Mouse (Mus musculus) embryonic facial prominence, embryonic 14.5 days (tissue): Measurements from ENCODE around the gene Rbp1. TPM values are rescaled to one million over a fixed set of nuclear protein-coding genes. Genes with fewer than 3 reads are reported as not detected.

ENCODE experiments used
- ATAC-seq: fragments of 200-750 bp; cut with Nextera tagmentation; 2 replicates; pipeline ENCODE4 v1.8.0; 2017; ENCODE audit warnings: low read depth, moderate number of reproducible peaks, moderate TSS enrichment
- DNase-seq: peaks from one replicate; pipeline ENCODE4 v3.0.0-alpha.2; 2015; ENCODE audit warnings: low spot score
- H3K27ac ChIP-seq: fragments of 300-500 bp; sonication (generic); replicated peaks from 2 replicates; pipeline ENCODE4 v1.5.1; 2014; ENCODE audit warnings: low read depth, mild to moderate bottlenecking, low read length, moderate library complexity
- H3K27me3 ChIP-seq: fragments of 300-500 bp; sonication (generic); replicated peaks from 2 replicates; pipeline ENCODE4 v1.6.1; 2014; ENCODE audit warnings: low read length; ENCODE audit not compliant: control insufficient read depth, insufficient read depth
- H3K36me3 ChIP-seq: fragments of 300-500 bp; sonication (generic); 2 replicates; pipeline ENCODE4 v1.6.1; 2014; ENCODE audit warnings: low read length, mixed read lengths; ENCODE audit not compliant: control insufficient read depth, insufficient read depth
- H3K4me1 ChIP-seq: fragments of 300-500 bp; sonication (generic); 2 replicates; pipeline ENCODE4 v1.6.1; 2014; ENCODE audit warnings: antibody characterized with exemption, low read length; ENCODE audit not compliant: control insufficient read depth, insufficient read depth
- H3K4me2 ChIP-seq: fragments of 300-500 bp; sonication (generic); 2 replicates; pipeline ENCODE4 v1.6.1; 2014; ENCODE audit warnings: low read depth, mild to moderate bottlenecking, low read length, moderate library complexity, mixed read lengths
- H3K4me3 ChIP-seq: fragments of 300-500 bp; sonication (generic); 2 replicates; pipeline ENCODE4 v1.5.1; 2014; ENCODE audit warnings: low read depth, mild to moderate bottlenecking, low read length
- H3K9ac ChIP-seq: fragments of 300-500 bp; sonication (generic); 2 replicates; pipeline ENCODE4 v1.6.1; 2014; ENCODE audit warnings: low read depth, mild to moderate bottlenecking, low read length, moderate library complexity, mixed read lengths
- H3K9me3 ChIP-seq: fragments of 300-500 bp; sonication (generic); 2 replicates; pipeline ENCODE4 v1.6.1; 2016; ENCODE audit warnings: low read length; ENCODE audit not compliant: control insufficient read depth
- WGBS: fragments of 180-500 bp; shearing (Covaris S2); extraction: QIAGEN DNeasy Blood & Tissue Kit; methylation state at CpG from one replicate; pipeline ENCODE4 v1.1.7; 2014; 5-methylcytosine and 5-hydroxymethylcytosine counted together
- polyA plus RNA-seq: library from polyadenylated mRNA; unstranded; fragments of >200 nt; fragmentation: Nextera tagmentation; extraction: Ambion mirVana; gene quantifications from 2 replicates; pipeline ENCODE4 v1.2.1, GENCODE M21; 2014

Gene Rbp1
- polyA plus RNA-seq, 1 experiment from 2014 or later = 60.5 TPM

DNA sequence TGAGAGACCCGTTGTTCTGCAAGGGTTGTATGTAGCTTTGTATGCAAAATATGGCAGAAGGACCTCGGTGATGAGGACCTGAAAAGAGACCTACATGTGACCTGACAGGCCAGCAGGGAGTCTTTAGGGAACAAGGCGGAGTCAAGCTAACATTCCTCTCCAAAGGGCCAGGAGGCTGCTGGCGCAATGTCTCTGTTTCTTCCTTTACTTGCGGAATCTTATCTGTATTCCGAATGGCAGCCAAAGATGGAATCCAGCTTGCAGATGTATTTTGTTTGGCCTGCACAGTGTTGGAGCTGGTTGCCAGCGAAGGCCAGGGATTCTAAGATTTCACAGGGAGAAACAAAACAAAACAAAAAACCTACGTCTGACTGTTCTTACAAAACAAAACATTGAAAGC lies 6.0 kb downstream of the Rbp1 start:
- DNase-seq = peak; percentile 76
- Histone ChIP-seq H3K9ac (no peak overlapping the region), H3K9me3 (no peaks in the 10 kb centered on the region), H3K36me3 (no peaks in the 10 kb centered on the region), H3K4me1 (peaks cover 46% of the 10 kb centered on the region), H3K4me3 (no peak overlapping the region), H3K27ac (peak overlapping the region; percentile 35; the same call in 1 of the 2 replicates), H3K27me3 (no peaks in the 10 kb centered on the region), H3K4me2 (peak overlapping the region; percentile 26)
- ATAC-seq = no peak
- WGBS = 56% methylated on average over 8 of the region's 8 CpGs

DNA sequence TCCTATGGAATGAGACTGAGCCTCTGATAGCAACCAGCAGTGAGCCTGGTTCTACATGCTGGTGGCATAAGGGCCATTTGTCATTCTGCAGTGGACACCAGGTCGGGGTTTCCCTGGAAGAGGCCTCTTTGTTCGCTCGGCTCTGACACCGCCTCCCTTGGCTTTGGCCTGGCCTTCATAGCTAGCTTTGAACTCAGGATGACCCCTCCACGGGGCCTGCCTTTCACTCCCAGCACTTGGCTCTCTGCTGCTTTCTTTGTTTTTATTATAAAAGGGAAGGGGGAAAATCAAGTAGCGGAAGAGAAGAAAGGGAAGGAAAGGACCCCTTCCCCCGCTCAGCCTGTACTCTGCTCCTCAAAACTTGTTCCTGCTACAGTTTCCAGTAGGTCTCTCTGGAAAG lies 7.0 kb downstream of the Rbp1 start:
- ATAC-seq (peak; percentile 45; the same call in 1 of the 2 replicates), DNase-seq (peak; percentile 81)
- 28% methylated on average over 7 of the region's 7 CpGs for WGBS
- H3K4me2 ChIP-seq = peak overlapping the region; percentile 26
- peak overlapping the region; percentile 35 for H3K27ac ChIP-seq
- no peaks in the 10 kb centered on the region for H3K27me3 ChIP-seq
- H3K9me3 ChIP-seq = no peaks in the 10 kb centered on the region
- H3K4me1 ChIP-seq = peaks cover 42% of the 10 kb centered on the region
- no peaks in the 10 kb centered on the region for H3K36me3 ChIP-seq
- H3K4me3 ChIP-seq = no peak overlapping the region
- H3K9ac ChIP-seq = no peak overlapping the region

DNA sequence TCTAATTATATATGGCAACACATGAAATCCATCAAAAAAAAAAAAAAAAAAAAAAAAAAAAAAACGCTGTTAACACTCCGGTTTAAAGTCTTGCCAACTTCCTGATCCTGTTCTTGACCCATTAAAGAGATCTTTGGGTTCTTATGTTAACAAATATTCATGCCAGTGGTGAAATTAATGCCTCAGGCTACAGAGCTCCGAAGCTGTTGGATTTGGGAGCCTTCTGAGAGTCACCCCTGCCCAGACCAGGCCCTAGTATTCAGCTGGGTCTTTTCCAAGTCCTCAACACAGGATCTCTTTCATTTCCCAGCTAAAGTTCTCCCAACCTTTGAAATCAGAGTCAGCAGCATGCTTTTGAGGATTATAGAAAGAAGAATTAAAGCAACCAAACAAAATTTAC lies 7.8 kb downstream of the Rbp1 start:
- H3K9ac ChIP-seq = no peak overlapping the region
- H3K4me1 ChIP-seq = peaks cover 42% of the 10 kb centered on the region
- H3K4me2 ChIP-seq = no peak overlapping the region
- H3K4me3 ChIP-seq = no peak overlapping the region
- 31% methylated on average over 3 of the region's 3 CpGs for WGBS
- H3K27ac ChIP-seq = peak overlapping the region; percentile 13; the same call in 1 of the 2 replicates
- H3K36me3 ChIP-seq = no peaks in the 10 kb centered on the region
- ATAC-seq (peak; percentile 39; the same call in 1 of the 2 replicates), DNase-seq (peak; percentile 83)
- H3K9me3 ChIP-seq = no peaks in the 10 kb centered on the region
- H3K27me3 ChIP-seq = no peaks in the 10 kb centered on the region

DNA sequence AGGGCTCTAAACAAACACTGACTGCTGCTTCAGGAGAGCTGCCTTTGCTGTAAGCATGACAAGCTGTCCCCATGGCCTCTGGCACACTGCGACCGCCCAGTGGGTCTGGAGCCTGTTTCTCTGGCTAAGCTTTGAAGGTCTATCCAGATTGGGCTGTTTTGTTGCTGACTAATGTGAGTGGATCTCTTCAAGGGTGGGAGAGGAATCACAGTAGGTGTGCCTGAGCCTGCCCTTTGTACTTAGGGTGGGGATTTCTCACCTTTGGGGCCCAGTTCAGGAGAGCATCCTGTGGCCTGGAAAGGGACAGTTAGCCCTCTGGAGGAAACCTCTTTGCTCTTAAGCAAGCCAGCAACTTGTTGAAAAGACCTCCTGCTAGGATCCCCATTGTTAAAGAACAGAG lies 10.3 kb downstream of the Rbp1 start:
- Histone ChIP-seq H3K4me3 (no peak overlapping the region), H3K27me3 (no peaks in the 10 kb centered on the region), H3K4me2 (no peak overlapping the region), H3K9ac (no peak overlapping the region), H3K9me3 (no peaks in the 10 kb centered on the region), H3K36me3 (no peaks in the 10 kb centered on the region), H3K4me1 (peaks cover 30% of the 10 kb centered on the region), H3K27ac (no peak overlapping the region)
- no peak for DNase-seq
- no peak for ATAC-seq
- 76% methylated on average over 2 of the region's 2 CpGs for WGBS

DNA sequence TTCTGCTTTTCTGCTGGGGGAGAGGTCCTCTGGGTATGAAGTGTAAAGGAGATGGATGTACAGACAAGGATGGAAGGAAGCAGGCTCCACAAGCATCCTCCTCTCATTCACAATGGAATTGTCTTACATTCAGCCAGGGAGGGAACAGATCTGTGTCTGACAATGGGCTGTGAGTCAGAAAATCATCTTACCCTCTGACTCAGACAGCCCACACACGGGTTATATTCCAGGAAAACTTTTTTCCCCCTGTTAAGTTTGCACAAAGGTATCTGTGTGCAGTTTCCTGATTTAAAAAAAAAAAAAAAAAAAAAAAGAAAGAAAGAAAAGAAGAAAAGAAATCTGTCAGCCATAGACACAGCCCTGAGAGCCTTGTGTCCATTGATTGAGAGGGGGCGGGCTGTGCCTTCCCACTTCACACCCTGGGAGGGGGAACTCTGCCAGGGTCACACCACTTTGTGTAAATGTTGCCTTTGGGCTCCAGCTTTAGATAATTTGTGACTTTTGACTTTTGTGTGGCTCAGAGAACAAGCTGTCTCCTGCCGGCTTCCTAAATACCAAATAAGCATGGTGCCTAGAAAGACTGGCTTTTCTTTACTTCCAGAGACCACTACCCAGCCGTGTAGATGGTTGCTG lies 11.3 kb downstream of the Rbp1 start:
- Histone ChIP-seq H3K36me3 (no peaks in the 10 kb centered on the region), H3K4me2 (no peak overlapping the region), H3K27ac (no peak overlapping the region), H3K9me3 (no peaks in the 10 kb centered on the region), H3K4me1 (peaks cover 19% of the 10 kb centered on the region), H3K27me3 (no peaks in the 10 kb centered on the region), H3K4me3 (no peak overlapping the region), H3K9ac (no peak overlapping the region)
- 39% methylated on average over 4 of the region's 4 CpGs for WGBS
- DNase-seq (no peak), ATAC-seq (no peak)

DNA sequence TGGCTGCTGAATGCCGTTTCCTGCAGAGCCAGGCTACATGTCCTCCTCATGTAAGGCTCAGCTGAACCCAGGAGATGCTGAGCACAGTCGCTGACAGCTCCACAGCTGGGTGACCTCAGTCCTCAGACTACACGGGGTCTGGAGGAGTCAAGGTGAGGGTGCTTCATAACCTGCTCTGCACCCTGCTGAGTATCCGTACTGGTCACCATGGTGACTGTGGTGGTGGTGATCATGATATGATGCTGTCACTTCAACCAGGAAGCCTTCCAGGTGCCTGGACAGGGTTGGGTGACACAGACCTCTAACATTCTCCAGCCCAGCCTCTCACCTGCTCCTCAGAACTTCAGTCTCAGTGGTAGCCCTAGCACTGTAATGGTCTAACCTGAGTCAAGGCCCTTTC lies 15.1 kb downstream of the Rbp1 start:
- Histone ChIP-seq H3K36me3 (no peaks in the 10 kb centered on the region), H3K9ac (no peak overlapping the region), H3K27me3 (no peaks in the 10 kb centered on the region), H3K4me2 (no peak overlapping the region), H3K4me1 (no peaks in the 10 kb centered on the region), H3K27ac (no peak overlapping the region), H3K9me3 (no peaks in the 10 kb centered on the region), H3K4me3 (no peak overlapping the region)
- DNase-seq (no peak), ATAC-seq (no peak)
- WGBS = 88% methylated on average over 4 of the region's 4 CpGs

DNA sequence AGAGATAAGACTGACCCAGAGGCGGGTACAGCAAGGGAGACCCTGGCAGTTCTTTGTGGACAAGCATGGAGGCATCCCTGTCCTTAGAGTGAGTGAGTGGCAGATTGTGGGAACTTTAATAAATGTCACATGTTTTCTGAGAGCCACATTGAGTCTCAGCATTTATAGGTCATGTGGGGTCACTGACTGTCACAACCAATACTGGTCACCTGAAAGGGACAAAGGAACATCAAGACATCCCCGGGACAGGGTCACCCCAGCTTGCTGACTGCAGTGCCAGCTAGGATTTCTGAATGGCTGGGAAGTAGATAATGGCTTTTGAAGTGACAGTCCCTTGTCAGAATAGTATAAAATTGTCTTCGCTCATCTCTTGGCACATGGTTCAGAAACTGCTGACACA lies 16.3 kb downstream of the Rbp1 start:
- no peak overlapping the region for H3K4me2 ChIP-seq
- no peak for ATAC-seq

DNA sequence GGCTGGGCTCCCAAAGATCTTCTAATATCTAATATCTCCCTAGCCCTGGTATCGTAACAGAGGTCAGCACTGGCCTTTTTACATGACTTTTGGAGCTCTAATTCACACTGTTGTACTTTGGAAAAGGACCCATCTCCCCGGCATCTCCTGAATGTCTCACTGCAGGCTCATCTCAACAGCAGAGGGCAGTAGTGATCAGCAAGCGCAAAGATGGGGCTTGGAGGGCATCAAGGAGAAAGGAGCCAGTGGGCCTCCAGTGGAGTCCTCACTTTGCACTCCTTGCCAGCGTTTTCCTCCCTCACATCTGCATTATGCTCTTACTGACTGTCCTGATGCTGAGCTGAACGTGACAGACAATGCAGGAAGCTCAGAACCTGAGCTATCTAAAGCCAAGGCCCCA lies 19.9 kb downstream of the Rbp1 start:
- Histone ChIP-seq H3K4me1 (no peaks in the 10 kb centered on the region), H3K4me3 (no peak overlapping the region), H3K4me2 (no peak overlapping the region), H3K9ac (no peak overlapping the region), H3K27ac (no peak overlapping the region), H3K9me3 (no peaks in the 10 kb centered on the region), H3K27me3 (no peaks in the 10 kb centered on the region), H3K36me3 (peaks cover 24% of the 10 kb centered on the region)
- ATAC-seq (no peak), DNase-seq (no peak)
- WGBS = 45% methylated on average over 5 of the region's 5 CpGs

More for the DNA sequence above, 16.3 kb downstream of the Rbp1 start:
- no peaks in the 10 kb centered on the region for H3K9me3 ChIP-seq
- no peak for DNase-seq
- H3K4me3 ChIP-seq = no peak overlapping the region
- 48% methylated on average over 3 of the region's 3 CpGs for WGBS
- no peak overlapping the region for H3K27ac ChIP-seq
- H3K4me1 ChIP-seq = no peaks in the 10 kb centered on the region
- no peaks in the 10 kb centered on the region for H3K36me3 ChIP-seq
- no peaks in the 10 kb centered on the region for H3K27me3 ChIP-seq
- no peak overlapping the region for H3K9ac ChIP-seq
